Mouse (Mus musculus): Measurements from ENCODE around the gene Tmem119.
"Not testable (repeated sequence)": the region's sequence is repeated elsewhere in the genome, so short reads cannot be mapped to it uniquely, and the experiment has no call there.

Tmem119 gene

GRCm38 (mm10) chr5:113796401-113797148 is 3.7 kb downstream of the Tmem119 start:
- in situ Hi-C loops (cut with MboI; ENCODE audit: low sequenced_read_pairs), result no loop called here

- in situ Hi-C loops (cut with MboI; ENCODE audit: low sequenced_read_pairs), result no loop called here
These were observed 8.9 kb downstream of the Tmem119 start for GRCm38 (mm10) chr5:113791197-113792095.

GRCm38 (mm10) chr5:113790453-113791196 is 9.7 kb downstream of the Tmem119 start:
- in situ Hi-C loops (cut with MboI; ENCODE audit: low sequenced_read_pairs), result no loop called here

GRCm38 (mm10) chr5:113789075-113789788 is 11.1 kb downstream of the Tmem119 start:
- in situ Hi-C loops (cut with MboI; ENCODE audit: low sequenced_read_pairs), result no loop called here

- in situ Hi-C loops (cut with MboI; ENCODE audit: low sequenced_read_pairs), result no loop called here
These were observed 11.7 kb downstream of the Tmem119 start for GRCm38 (mm10) chr5:113788645-113789044.

- in situ Hi-C loops (cut with MboI; ENCODE audit: low sequenced_read_pairs), result no loop called here
These were observed 13.3 kb downstream of the Tmem119 start for GRCm38 (mm10) chr5:113786985-113787384.

- in situ Hi-C loops (cut with MboI; ENCODE audit: low sequenced_read_pairs), result not testable (repeated sequence)
These were observed 16.2 kb downstream of the Tmem119 start for GRCm38 (mm10) chr5:113784104-113784503.

- in situ Hi-C loops (cut with MboI; ENCODE audit: low sequenced_read_pairs), result no loop called here
These were observed 16.7 kb downstream of the Tmem119 start for GRCm38 (mm10) chr5:113783581-113784001.

- in situ Hi-C loops (cut with MboI; ENCODE audit: low sequenced_read_pairs), result no loop called here
These were observed 17.7 kb downstream of the Tmem119 start for GRCm38 (mm10) chr5:113782624-113783023.

GRCm38 (mm10) chr5:113781875-113782274 is 18.4 kb downstream of the Tmem119 start:
- in situ Hi-C loops (cut with MboI; ENCODE audit: low sequenced_read_pairs), result no loop called here

GRCm38 (mm10) chr5:113781254-113781653 is 19.1 kb downstream of the Tmem119 start:
- in situ Hi-C loops (cut with MboI; ENCODE audit: low sequenced_read_pairs), result no loop called here

GRCm38 (mm10) chr5:113780763-113781162 is 19.6 kb downstream of the Tmem119 start:
- in situ Hi-C loops (cut with MboI; ENCODE audit: low sequenced_read_pairs), result no loop called here

- in situ Hi-C loops (cut with MboI; ENCODE audit: low sequenced_read_pairs), result no loop called here
These were observed 20.1 kb downstream of the Tmem119 start for GRCm38 (mm10) chr5:113780082-113780752.

GRCm38 (mm10) chr5:113779569-113779968 is 20.7 kb downstream of the Tmem119 start:
- in situ Hi-C loops (cut with MboI; ENCODE audit: low sequenced_read_pairs), result loop anchor here (5.0 kb wide), 1 partner anchor 33 kb away; no protein-coding TSS in a partner anchor

- in situ Hi-C loops (cut with MboI; ENCODE audit: low sequenced_read_pairs), result loop anchor here (5.0 kb wide), 1 partner anchor 35 kb away; no protein-coding TSS in a partner anchor
These were observed 22.6 kb downstream of the Tmem119 start for GRCm38 (mm10) chr5:113777728-113778127.

- in situ Hi-C loops (cut with MboI; ENCODE audit: low sequenced_read_pairs), result loop anchor here (5.0 kb wide), 1 partner anchor 35 kb away; no protein-coding TSS in a partner anchor
These were observed 23.5 kb downstream of the Tmem119 start for GRCm38 (mm10) chr5:113776896-113777226.

GRCm38 (mm10) chr5:113776128-113776895 is 24.0 kb downstream of the Tmem119 start:
- in situ Hi-C loops (cut with MboI; ENCODE audit: low sequenced_read_pairs), result loop anchor here (5.0 kb wide), 1 partner anchor 36 kb away; no protein-coding TSS in a partner anchor

GRCm38 (mm10) chr5:113775585-113775984 is 24.7 kb downstream of the Tmem119 start:
- in situ Hi-C loops (cut with MboI; ENCODE audit: low sequenced_read_pairs), result loop anchor here (5.0 kb wide), 1 partner anchor 37 kb away; no protein-coding TSS in a partner anchor

GRCm38 (mm10) chr5:113773664-113774063 is 26.7 kb downstream of the Tmem119 start:
- in situ Hi-C loops (cut with MboI; ENCODE audit: low sequenced_read_pairs), result no loop called here
